Comparison of ENCODE assay signal across 8 mouse cellular contexts in genomic region chr4:98182053-98182355, GRCm38 (mm10).
DNase-seq lines count a peak whose midpoint lies in the region; ATAC-seq lines count a peak whose summit lies in the region.

No protein-coding gene starts in this region.

- WGBS in midbrain, embryonic 14.5 days = 43% methylated on average over 4 of the region's 4 CpGs
- whole genome bisulfite sequencing in midbrain, embryonic 11.5 days = 56% methylated on average over 4 of the region's 4 CpGs
- 38% methylated on average over 4 of the region's 4 CpGs for WGBS in neural tube, embryonic 14.5 days

- H3K9ac ChIP-seq in midbrain, embryonic 14.5 days (replicated peaks; ENCODE audit: low read length) = no peak overlapping the region
- no peak overlapping the region for H3K9ac ChIP-seq in midbrain, embryonic 11.5 days (ENCODE audit: low read length)
- H3K9ac ChIP-seq in neural tube, embryonic 14.5 days (replicated peaks; ENCODE audit: low read depth, low read length) = no peak overlapping the region

- no peaks in the 10 kb centered on the region for H3K9me3 ChIP-seq in midbrain, embryonic 14.5 days (ENCODE audit: control insufficient read depth, low read length)
- no peaks in the 10 kb centered on the region for H3K9me3 ChIP-seq in midbrain, embryonic 11.5 days (ENCODE audit: control insufficient read depth, low read length)
- no peaks in the 10 kb centered on the region for H3K9me3 ChIP-seq in neural tube, embryonic 14.5 days (ENCODE audit: control insufficient read depth, low read length)

- H3K4me2 ChIP-seq in midbrain, embryonic 14.5 days (ENCODE audit: low read length) = no peak overlapping the region
- no peak overlapping the region for H3K4me2 ChIP-seq in midbrain, embryonic 11.5 days
- no peak overlapping the region for H3K4me2 ChIP-seq in neural tube, embryonic 14.5 days (ENCODE audit: low read depth, low read length)

- no peaks in the 10 kb centered on the region for H3K27me3 ChIP-seq in midbrain, embryonic 14.5 days (ENCODE audit: control insufficient read depth, insufficient read depth, low read length)
- no peaks in the 10 kb centered on the region for H3K27me3 ChIP-seq in midbrain, embryonic 11.5 days (ENCODE audit: control insufficient read depth, insufficient read depth, low read length)
- no peaks in the 10 kb centered on the region for H3K27me3 ChIP-seq in neural tube, embryonic 14.5 days (ENCODE audit: control insufficient read depth, insufficient read depth, low read length)

- no peak overlapping the region for H3K27ac ChIP-seq in midbrain, embryonic 14.5 days (replicated peaks; ENCODE audit: low read depth, low read length)
- H3K27ac ChIP-seq in midbrain, embryonic 11.5 days (ENCODE audit: low read depth, low read length) = no peak overlapping the region
- peak overlapping the region; percentile 46; the same call in 1 of the 2 replicates for H3K27ac ChIP-seq in neural tube, embryonic 14.5 days (ENCODE audit: low read depth, low read length)

- DNase-seq in adrenal gland, postnatal 10 days = peak; percentile 27
- no peak for DNase-seq in adrenal gland, adult 2 months
- peak; percentile 77 for DNase-seq in midbrain, embryonic 14.5 days
- DNase-seq in midbrain, embryonic 11.5 days (ENCODE audit: low spot score, missing footprints) = no peak
- peak; percentile 83 for DNase-seq in heart, postnatal 4 days
- DNase-seq in adrenal gland, adult (ENCODE audit: inconsistent age in 2 of 2, low spot score in 1 of 2) = no peak
- DNase-seq in right cerebral cortex, postnatal 36 days (ENCODE audit: low spot score in 2 of 2) = no peak

- ATAC-seq in midbrain, embryonic 14.5 days (ENCODE audit: low FRiP score, low TSS enrichment) = no peak
- no peak for ATAC-seq in midbrain, embryonic 11.5 days (ENCODE audit: low FRiP score)
- ATAC-seq in neural tube, embryonic 14.5 days (ENCODE audit: low read depth) = peak; percentile 82

- no peaks in the 10 kb centered on the region for H3K36me3 ChIP-seq in midbrain, embryonic 14.5 days (ENCODE audit: control insufficient read depth, insufficient read depth, low read length)
- no peaks in the 10 kb centered on the region for H3K36me3 ChIP-seq in midbrain, embryonic 11.5 days (ENCODE audit: control insufficient read depth, insufficient read depth, low read length)
- no peaks in the 10 kb centered on the region for H3K36me3 ChIP-seq in neural tube, embryonic 14.5 days (ENCODE audit: control insufficient read depth, insufficient read depth, low read length)

- H3K4me1 ChIP-seq in midbrain, embryonic 14.5 days (ENCODE audit: control insufficient read depth, insufficient read depth, low read length) = peaks cover 7% of the 10 kb centered on the region; the same call in 1 of the 2 replicates
- H3K4me1 ChIP-seq in midbrain, embryonic 11.5 days (ENCODE audit: control insufficient read depth, insufficient read depth, low read length) = no peaks in the 10 kb centered on the region
- H3K4me1 ChIP-seq in neural tube, embryonic 14.5 days (ENCODE audit: control insufficient read depth, insufficient read depth, low read length) = peaks cover 16% of the 10 kb centered on the region

- no peak overlapping the region for H3K4me3 ChIP-seq in midbrain, embryonic 14.5 days (replicated peaks; ENCODE audit: low read depth, low read length)
- H3K4me3 ChIP-seq in midbrain, embryonic 11.5 days (ENCODE audit: low read depth, low read length) = no peak overlapping the region
- no peak overlapping the region for H3K4me3 ChIP-seq in neural tube, embryonic 14.5 days (ENCODE audit: low read depth, low read length)

Comparison
In these comparisons a context has a peak if more than half of its experiments do, and no peak if none do; other contexts are left out.
1. DNase-seq: peak in adrenal gland, postnatal 10 days (single experiment), midbrain, embryonic 14.5 days (single experiment) and heart, postnatal 4 days (single experiment); none in adrenal gland, adult 2 months (single experiment), midbrain, embryonic 11.5 days (single experiment), adrenal gland, adult (0 of 2) and right cerebral cortex, postnatal 36 days (0 of 2).